Comparison of ENCODE assay signal across 8 mouse cellular contexts in the genomic region with DNA sequence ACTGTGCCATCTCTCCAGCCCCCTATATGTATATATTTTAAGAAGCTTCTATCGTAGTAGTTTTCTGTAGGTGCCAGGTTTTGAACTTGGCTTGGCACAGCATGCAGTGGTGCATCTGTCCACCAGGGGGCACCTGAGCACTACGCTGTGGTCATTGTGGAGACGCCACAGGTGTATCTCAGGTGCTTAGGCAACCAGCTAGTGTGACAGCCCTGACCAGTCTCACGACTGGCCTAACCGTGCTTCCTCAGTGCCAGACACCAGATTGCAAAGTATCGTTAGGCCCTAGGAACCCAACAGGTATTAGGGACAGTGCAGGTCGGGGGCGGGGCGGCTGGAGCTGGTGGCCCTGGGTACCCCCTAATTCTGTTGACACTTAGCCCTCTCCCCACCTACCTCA. TPM values are rescaled to one million over a fixed set of nuclear protein-coding genes. Genes with fewer than 3 reads are reported as not detected.
DNase-seq lines count a peak whose midpoint lies in the region.
"Had no signal": no experiment of that assay in that cellular context is flagged by ENCODE, and none has a peak within 500 bp of the region (broad histone marks: within the 10 kb centered on the region; RNA-seq: fewer than 3 reads in every experiment).

No protein-coding gene starts in this region.

- peak; percentile 31 for DNase-seq in layer of hippocampus, postnatal 10 days (ENCODE audit: low spot score in 2 of 2)
- no peak for DNase-seq in layer of hippocampus, adult 11-12 months (ENCODE audit: low spot score)
- peak; percentile 38 for DNase-seq in NIH3T3 (ENCODE audit: low read depth)
- peak; percentile 28 for DNase-seq in embryonic facial prominence, embryonic 10.5 days (ENCODE audit: low spot score)
- peak; percentile 38 to 60 for DNase-seq in lung, postnatal 4 days
- peak; percentile 18 for DNase-seq in yolk sac, embryonic 10.5 days (ENCODE audit: low spot score)
- no peak for DNase-seq in layer of hippocampus, postnatal 25 days (ENCODE audit: extremely low spot score in 1 of 2, low spot score in 1 of 2)

- H3K27ac ChIP-seq in embryonic facial prominence, embryonic 10.5 days (replicated peaks), result no peak overlapping the region

- no peaks in the 10 kb centered on the region for H3K27me3 ChIP-seq in embryonic facial prominence, embryonic 10.5 days (replicated peaks; ENCODE audit: low read depth, poor library complexity, severe bottlenecking)

- 80% methylated on average over 9 of the region's 9 CpGs for WGBS in embryonic facial prominence, embryonic 10.5 days

- peaks cover 3% of the 10 kb centered on the region; the same call in 1 of the 2 replicates for H3K9me3 ChIP-seq in embryonic facial prominence, embryonic 10.5 days

- no peaks in the 10 kb centered on the region for H3K4me1 ChIP-seq in embryonic facial prominence, embryonic 10.5 days

- H3K4me3 ChIP-seq in embryonic facial prominence, embryonic 10.5 days, result no peak overlapping the region
- H3K4me3 ChIP-seq: erythroblast, embryonic 14.5 days had no signal

- H3K36me3 ChIP-seq in embryonic facial prominence, embryonic 10.5 days (replicated peaks), result no peaks in the 10 kb centered on the region

RNA-seq across cellular contexts. Expression of a gene that starts 35.6 kb away (rescaled TPM):
- total RNA-seq in layer of hippocampus, postnatal 10 days (2021), result 10 to 100 TPM; 30.5 to 33.9 TPM
- 11.4 and 12.1 TPM in 2 replicates for polyA plus RNA-seq in embryonic facial prominence, embryonic 10.5 days (2016; fragmentation: Nextera tagmentation; extraction: Ambion mirVana)
- total RNA-seq in layer of hippocampus, postnatal 25 days (2021), result 10 to 100 TPM; 22.6 to 23.3 TPM
- polyA plus RNA-seq: erythroblast, embryonic 14.5 days had no signal

Comparison
In these comparisons a context has a peak if more than half of its experiments do, and no peak if none do; other contexts are left out.
1. DNase-seq: peak in layer of hippocampus, postnatal 10 days (2 of 2), NIH3T3 (single experiment), embryonic facial prominence, embryonic 10.5 days (single experiment), lung, postnatal 4 days (2 of 2) and yolk sac, embryonic 10.5 days (single experiment); none in layer of hippocampus, adult 11-12 months (single experiment) and layer of hippocampus, postnatal 25 days (0 of 2).